Mouse (Mus musculus): ENCODE measurements around the gene Prkce. TPM values are rescaled to one million over a fixed set of nuclear protein-coding genes. Genes with fewer than 3 reads are reported as not detected.

The Prkce gene
- polyA plus RNA-seq, 1 experiment: 21.8 TPM

- DNase-seq (ENCODE audit: low read depth): no peak
- TF ChIP-seq CTCF (IDR thresholded peaks at IDR 0.05; ENCODE audit: borderline replicate concordance, extremely low read depth, insufficient read depth, insufficient read length) (no peak), POLR2A (IDR thresholded peaks at IDR 0.05; ENCODE audit: borderline replicate concordance, extremely low read depth, insufficient read depth, insufficient read length, poor library complexity, severe bottlenecking) (no peak)
Measured at GRCm38 (mm10) chr17:86669641-86670373, 502.2 kb downstream of the Prkce start.

GRCm38 (mm10) chr17:86670731-86671130 is 503.1 kb downstream of the Prkce start:
- TF ChIP-seq POLR2A (IDR thresholded peaks at IDR 0.05; ENCODE audit: borderline replicate concordance, extremely low read depth, insufficient read depth, insufficient read length, poor library complexity, severe bottlenecking): no peak
- no peak for TF ChIP-seq CTCF (IDR thresholded peaks at IDR 0.05; ENCODE audit: borderline replicate concordance, extremely low read depth, insufficient read depth, insufficient read length)
- DNase-seq (ENCODE audit: low read depth): no peak

- no peak for DNase-seq (ENCODE audit: low read depth)
- TF ChIP-seq CTCF (IDR thresholded peaks at IDR 0.05; ENCODE audit: borderline replicate concordance, extremely low read depth, insufficient read depth, insufficient read length) (no peak), POLR2A (IDR thresholded peaks at IDR 0.05; ENCODE audit: borderline replicate concordance, extremely low read depth, insufficient read depth, insufficient read length, poor library complexity, severe bottlenecking) (no peak)
Measured at GRCm38 (mm10) chr17:86674971-86675370, 507.4 kb downstream of the Prkce start.

GRCm38 (mm10) chr17:86676336-86676735 is 508.8 kb downstream of the Prkce start:
- no peak for DNase-seq (ENCODE audit: low read depth)
- TF ChIP-seq POLR2A (IDR thresholded peaks at IDR 0.05; ENCODE audit: borderline replicate concordance, extremely low read depth, insufficient read depth, insufficient read length, poor library complexity, severe bottlenecking) (no peak), CTCF (IDR thresholded peaks at IDR 0.05; ENCODE audit: borderline replicate concordance, extremely low read depth, insufficient read depth, insufficient read length) (no peak)

- no peak for DNase-seq (ENCODE audit: low read depth)
- TF ChIP-seq POLR2A (IDR thresholded peaks at IDR 0.05; ENCODE audit: borderline replicate concordance, extremely low read depth, insufficient read depth, insufficient read length, poor library complexity, severe bottlenecking): no peak
- no peak for TF ChIP-seq CTCF (IDR thresholded peaks at IDR 0.05; ENCODE audit: borderline replicate concordance, extremely low read depth, insufficient read depth, insufficient read length)
Measured at GRCm38 (mm10) chr17:86676909-86677308, 509.3 kb downstream of the Prkce start.

GRCm38 (mm10) chr17:86685263-86685662 is 517.7 kb downstream of the Prkce start:
- TF ChIP-seq POLR2A (IDR thresholded peaks at IDR 0.05; ENCODE audit: borderline replicate concordance, extremely low read depth, insufficient read depth, insufficient read length, poor library complexity, severe bottlenecking): no peak
- TF ChIP-seq CTCF (IDR thresholded peaks at IDR 0.05; ENCODE audit: borderline replicate concordance, extremely low read depth, insufficient read depth, insufficient read length): no peak

GRCm38 (mm10) chr17:86687021-86687420 is 519.4 kb downstream of the Prkce start:
- no peak for TF ChIP-seq POLR2A (IDR thresholded peaks at IDR 0.05; ENCODE audit: borderline replicate concordance, extremely low read depth, insufficient read depth, insufficient read length, poor library complexity, severe bottlenecking)
- TF ChIP-seq CTCF (IDR thresholded peaks at IDR 0.05; ENCODE audit: borderline replicate concordance, extremely low read depth, insufficient read depth, insufficient read length): no peak
- DNase-seq (ENCODE audit: low read depth): no peak

More at GRCm38 (mm10) chr17:86685263-86685662, 517.7 kb downstream of the Prkce start:
- DNase-seq (ENCODE audit: low read depth): no peak

GRCm38 (mm10) chr17:86690871-86691390 is 523.3 kb downstream of the Prkce start:
- TF ChIP-seq POLR2A (IDR thresholded peaks at IDR 0.05; ENCODE audit: borderline replicate concordance, extremely low read depth, insufficient read depth, insufficient read length, poor library complexity, severe bottlenecking) (no peak), CTCF (IDR thresholded peaks at IDR 0.05; ENCODE audit: borderline replicate concordance, extremely low read depth, insufficient read depth, insufficient read length) (no peak)

GRCm38 (mm10) chr17:86697751-86698150 is 530.2 kb downstream of the Prkce start:
- no peak for DNase-seq (ENCODE audit: low read depth)
- TF ChIP-seq POLR2A (IDR thresholded peaks at IDR 0.05; ENCODE audit: borderline replicate concordance, extremely low read depth, insufficient read depth, insufficient read length, poor library complexity, severe bottlenecking) (no peak), CTCF (IDR thresholded peaks at IDR 0.05; ENCODE audit: borderline replicate concordance, extremely low read depth, insufficient read depth, insufficient read length) (no peak)

More at GRCm38 (mm10) chr17:86690871-86691390, 523.3 kb downstream of the Prkce start:
- no peak for DNase-seq (ENCODE audit: low read depth)

- TF ChIP-seq POLR2A (IDR thresholded peaks at IDR 0.05; ENCODE audit: borderline replicate concordance, extremely low read depth, insufficient read depth, insufficient read length, poor library complexity, severe bottlenecking): no peak
Measured at GRCm38 (mm10) chr17:86703336-86703735, 535.8 kb downstream of the Prkce start.

GRCm38 (mm10) chr17:86705236-86705635 is 537.7 kb downstream of the Prkce start:
- no peak for TF ChIP-seq POLR2A (IDR thresholded peaks at IDR 0.05; ENCODE audit: borderline replicate concordance, extremely low read depth, insufficient read depth, insufficient read length, poor library complexity, severe bottlenecking)
- TF ChIP-seq CTCF (IDR thresholded peaks at IDR 0.05; ENCODE audit: borderline replicate concordance, extremely low read depth, insufficient read depth, insufficient read length): no peak
- no peak for DNase-seq (ENCODE audit: low read depth)

More at GRCm38 (mm10) chr17:86703336-86703735, 535.8 kb downstream of the Prkce start:
- DNase-seq (ENCODE audit: low read depth): no peak

- TF ChIP-seq CTCF (IDR thresholded peaks at IDR 0.05; ENCODE audit: borderline replicate concordance, extremely low read depth, insufficient read depth, insufficient read length): no peak
- no peak for TF ChIP-seq POLR2A (IDR thresholded peaks at IDR 0.05; ENCODE audit: borderline replicate concordance, extremely low read depth, insufficient read depth, insufficient read length, poor library complexity, severe bottlenecking)
- no peak for DNase-seq (ENCODE audit: low read depth)
Measured at GRCm38 (mm10) chr17:86706467-86706866, 538.9 kb downstream of the Prkce start.

Other genes starting within 250 kb of the Prkce start
- gene Srbd1, start 22.6 kb upstream of the Prkce start, polyA plus RNA-seq (2012; rRNA removed): 10.2 and 12.0 TPM in 2 replicates

Data from brain, embryonic 14.5 days (tissue).